Mouse (Mus musculus) forebrain, embryonic 12.5 days (tissue): ENCODE measurements at regions not wholly inside any gene's neighbourhood (a gene's known extent, or its start where the extent isn't known, plus 50 kb on each side); places are given as distances from the start of the nearest gene placed in this dataset.

Experiments
- ATAC-seq: fragments of 200-750 bp; cut with Nextera tagmentation; 2 replicates; pipeline ENCODE4 v1.8.0; 2017; ENCODE audit warnings: moderate TSS enrichment; ENCODE audit not compliant: low FRiP score
- H3K27ac ChIP-seq: fragments of 300-500 bp; sonication (generic); 2 replicates; pipeline ENCODE4 v1.5.1; 2016; ENCODE audit warnings: mild to moderate bottlenecking
- H3K27me3 ChIP-seq: fragments of 300-500 bp; sonication (generic); 2 replicates; pipeline ENCODE4 v1.6.1; 2016; ENCODE audit warnings: mild to moderate bottlenecking
- H3K36me3 ChIP-seq: fragments of 300-500 bp; sonication (generic); replicated peaks from 2 replicates; pipeline ENCODE4 v1.6.1; 2016; ENCODE audit warnings: mild to moderate bottlenecking
- H3K4me1 ChIP-seq: fragments of 300-500 bp; sonication (generic); 2 replicates; pipeline ENCODE4 v1.6.1; 2016
- H3K4me2 ChIP-seq: fragments of 300-500 bp; sonication (generic); 2 replicates; pipeline ENCODE4 v1.6.1; 2016; ENCODE audit warnings: mild to moderate bottlenecking, moderate library complexity
- H3K4me3 ChIP-seq: fragments of 300-500 bp; sonication (generic); replicated peaks from 2 replicates; pipeline ENCODE4 v1.5.1; 2016; ENCODE audit warnings: mild to moderate bottlenecking
- H3K9ac ChIP-seq: fragments of 300-500 bp; sonication (generic); 2 replicates; pipeline ENCODE4 v1.6.1; 2016; ENCODE audit warnings: mild to moderate bottlenecking
- H3K9me3 ChIP-seq: fragments of 300-500 bp; sonication (generic); 2 replicates; pipeline ENCODE4 v1.6.1; 2016
- WGBS: fragments of 180-500 bp; shearing (Covaris S2); methylation state at CpG from one replicate; pipeline ENCODE4 v1.1.7; 2016; 5-methylcytosine and 5-hydroxymethylcytosine counted together

- Histone ChIP-seq H3K36me3 (no peaks in the 10 kb centered on the region), H3K4me3 (no peak overlapping the region), H3K9ac (no peak overlapping the region), H3K4me2 (no peak overlapping the region), H3K27me3 (peaks cover 47% of the 10 kb centered on the region), H3K9me3 (no peaks in the 10 kb centered on the region), H3K4me1 (peaks cover 27% of the 10 kb centered on the region), H3K27ac (peak overlapping the region; percentile 38; the same call in 1 of the 2 replicates)
- ATAC-seq, result no peak
- WGBS, result 18% methylated on average over 11 of the region's 11 CpGs
Measured at GRCm38 (mm10) chr4:125191010-125191409, 63.4 kb upstream of the Zc3h12a start.

GRCm38 (mm10) chr4:125189971-125190370 is 62.3 kb upstream of the Zc3h12a start:
- ATAC-seq, result no peak
- no peaks in the 10 kb centered on the region for H3K9me3 ChIP-seq
- H3K9ac ChIP-seq, result no peak overlapping the region
- H3K4me2 ChIP-seq, result no peak overlapping the region
- no peaks in the 10 kb centered on the region for H3K36me3 ChIP-seq
- H3K27me3 ChIP-seq, result peaks cover 42% of the 10 kb centered on the region
- H3K4me1 ChIP-seq, result peaks cover 16% of the 10 kb centered on the region
- no peak overlapping the region for H3K4me3 ChIP-seq
- no peak overlapping the region for H3K27ac ChIP-seq

GRCm38 (mm10) chr4:125186246-125186645 is 58.6 kb upstream of the Zc3h12a start:
- Histone ChIP-seq H3K9ac (no peak overlapping the region), H3K27ac (no peak overlapping the region), H3K4me3 (no peak overlapping the region), H3K36me3 (no peaks in the 10 kb centered on the region), H3K4me1 (peaks cover 4% of the 10 kb centered on the region), H3K4me2 (no peak overlapping the region), H3K9me3 (no peaks in the 10 kb centered on the region), H3K27me3 (peaks cover 26% of the 10 kb centered on the region)
- WGBS, result 76% methylated on average over 9 of the region's 9 CpGs
- no peak for ATAC-seq

- Histone ChIP-seq H3K9ac (no peak overlapping the region), H3K27me3 (peaks cover 26% of the 10 kb centered on the region), H3K4me3 (no peak overlapping the region), H3K27ac (no peak overlapping the region), H3K9me3 (no peaks in the 10 kb centered on the region), H3K36me3 (no peaks in the 10 kb centered on the region), H3K4me2 (no peak overlapping the region), H3K4me1 (no peaks in the 10 kb centered on the region; the same call in 1 of the 2 replicates)
- WGBS, result 80% methylated on average over 5 of the region's 5 CpGs
- no peak for ATAC-seq
Measured at GRCm38 (mm10) chr4:125185076-125185475, 57.4 kb upstream of the Zc3h12a start.

- 88% methylated on average over 6 of the region's 6 CpGs for WGBS
- Histone ChIP-seq H3K4me3 (no peak overlapping the region), H3K27ac (no peak overlapping the region), H3K27me3 (peaks cover 11% of the 10 kb centered on the region), H3K36me3 (no peaks in the 10 kb centered on the region), H3K9ac (no peak overlapping the region), H3K4me2 (no peak overlapping the region), H3K4me1 (no peaks in the 10 kb centered on the region), H3K9me3 (no peaks in the 10 kb centered on the region)
- ATAC-seq, result no peak
Measured at GRCm38 (mm10) chr4:125180947-125181346, 53.3 kb upstream of the Zc3h12a start.

GRCm38 (mm10) chr4:125178552-125178951 is 50.9 kb upstream of the Zc3h12a start:
- ATAC-seq, result no peak
- Histone ChIP-seq H3K27me3 (peaks cover 4% of the 10 kb centered on the region; the same call in 1 of the 2 replicates), H3K4me1 (peaks cover 4% of the 10 kb centered on the region), H3K4me3 (no peak overlapping the region), H3K36me3 (no peaks in the 10 kb centered on the region), H3K9ac (no peak overlapping the region), H3K27ac (no peak overlapping the region), H3K9me3 (no peaks in the 10 kb centered on the region), H3K4me2 (no peak overlapping the region)
- WGBS, result 98% methylated on average over 3 of the region's 3 CpGs

GRCm38 (mm10) chr4:125177666-125178065 is 50.0 kb upstream of the Zc3h12a start:
- Histone ChIP-seq H3K27me3 (peaks cover 11% of the 10 kb centered on the region; the same call in 1 of the 2 replicates), H3K36me3 (no peaks in the 10 kb centered on the region), H3K9me3 (no peaks in the 10 kb centered on the region), H3K4me1 (peaks cover 9% of the 10 kb centered on the region), H3K4me2 (no peak overlapping the region), H3K27ac (no peak overlapping the region), H3K4me3 (no peak overlapping the region), H3K9ac (no peak overlapping the region)
- WGBS, result 51% methylated on average over 6 of the region's 6 CpGs
- ATAC-seq, result no peak
